Mouse (Mus musculus) ovary, postnatal 14 days (tissue): ENCODE measurements at regions not wholly inside any gene's neighbourhood (a gene's known extent, or its start where the extent isn't known, plus 50 kb on each side); places are given as distances from the start of the nearest gene placed in this dataset.
"Not testable (repeated sequence)": the region's sequence is repeated elsewhere in the genome, so short reads cannot be mapped to it uniquely, and the experiment has no call there.

Experiments used
- DNase-seq: peaks from one replicate; pipeline ENCODE4 v3.0.0; 2022; ENCODE audit warnings: low spot score

- DNase-seq: not testable (repeated sequence)
Observed at GRCm38 (mm10) chr9:3116311-3116710, 79.6 kb downstream of the Gm10715 start.

GRCm38 (mm10) chr9:3161181-3161580 is 124.5 kb downstream of the Gm10715 start:
- no peak for DNase-seq

GRCm38 (mm10) chr9:3184343-3184742 is 147.7 kb downstream of the Gm10715 start:
- DNase-seq: no peak

- peak; percentile 21 for DNase-seq
Observed at GRCm38 (mm10) chr9:3199151-3200018, 135.6 kb upstream of the Alkbh8 start.

GRCm38 (mm10) chr9:3200019-3200347 is 135.0 kb upstream of the Alkbh8 start:
- DNase-seq: not testable (repeated sequence)

GRCm38 (mm10) chr9:3208120-3208519 is 126.8 kb upstream of the Alkbh8 start:
- DNase-seq: not testable (repeated sequence)

GRCm38 (mm10) chr9:3258396-3259300 is 76.3 kb upstream of the Alkbh8 start:
- peak; percentile 69 for DNase-seq

- DNase-seq: no peak
Observed at GRCm38 (mm10) chr9:3260181-3260580, 74.8 kb upstream of the Alkbh8 start.

- DNase-seq: no peak
Observed at GRCm38 (mm10) chr9:3260860-3261259, 74.1 kb upstream of the Alkbh8 start.

- no peak for DNase-seq
Observed at GRCm38 (mm10) chr9:3264467-3264866, 70.5 kb upstream of the Alkbh8 start.

GRCm38 (mm10) chr9:3280496-3280895 is 54.4 kb upstream of the Alkbh8 start:
- DNase-seq: not testable (repeated sequence)

GRCm38 (mm10) chr9:3281906-3282305 is 53.0 kb upstream of the Alkbh8 start:
- not testable (repeated sequence) for DNase-seq

- not testable (repeated sequence) for DNase-seq
Observed at GRCm38 (mm10) chr9:3283381-3283780, 51.6 kb upstream of the Alkbh8 start.
